8 mouse cellular contexts compared by ENCODE assay signal in the genomic region with DNA sequence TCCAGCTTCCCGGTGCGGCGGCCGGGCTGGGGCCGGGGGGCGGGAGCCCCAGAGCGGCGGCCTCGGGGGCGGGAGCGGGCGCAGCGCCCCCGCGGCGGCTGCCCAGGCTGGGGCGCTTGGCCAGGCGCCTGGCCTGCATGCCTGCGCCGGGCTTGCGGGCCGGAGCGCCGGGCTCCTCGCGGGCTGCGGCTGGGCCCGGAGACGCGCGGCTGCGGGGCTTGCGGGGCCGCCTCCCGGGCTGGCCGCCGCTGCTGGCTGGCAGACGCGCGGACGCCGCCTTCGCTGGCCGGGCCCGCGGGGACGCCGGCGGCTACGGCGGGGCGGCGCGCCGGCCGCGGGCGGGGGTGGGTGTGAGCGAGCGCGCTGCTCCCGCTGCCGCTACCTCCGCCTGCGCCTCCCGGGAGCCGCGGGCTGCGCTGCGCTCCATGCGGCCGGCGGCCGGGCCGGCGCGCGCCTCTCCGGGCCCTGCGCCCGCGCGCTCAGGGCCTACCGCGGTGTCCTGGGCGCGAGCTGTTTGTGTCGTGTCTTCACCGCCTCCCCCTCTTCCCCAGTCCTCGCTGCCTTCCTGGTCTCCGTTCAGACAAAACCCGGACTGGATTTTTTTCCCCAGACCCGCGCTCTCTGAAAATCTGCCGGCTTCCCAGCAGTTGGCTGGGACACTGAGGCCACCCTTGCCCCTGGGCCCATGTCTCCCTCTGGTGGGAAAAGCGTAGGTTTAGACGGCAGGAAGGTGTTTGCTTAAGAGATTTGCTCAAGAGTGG. TPM values are rescaled to one million over a fixed set of nuclear protein-coding genes. Genes with fewer than 3 reads are reported as not detected.
DNase-seq lines count a peak whose midpoint lies in the region; ATAC-seq lines count a peak whose summit lies in the region.

A gene (minus strand): TSS at position 505 of the 761 bp plus-strand sequence.

- ATAC-seq in inflammation-experienced regulatory T-cells, adult 6 months = peak; percentile 21
- ATAC-seq in megakaryocyte, adult 5-6 weeks (ENCODE audit: poor library complexity, severe bottlenecking) = peak; percentile 45

- DNase-seq in adrenal gland, adult 8-10 months = peak; percentile 83
- peak; percentile 94 for DNase-seq in embryo, embryonic 11 days
- peak; percentile 81 for DNase-seq in gastrocnemius, postnatal 25 days
- peak; percentile 46 to 87 for DNase-seq in left cerebral cortex, adult 9 months (ENCODE audit: low spot score in 2 of 2)
- DNase-seq in right cerebral cortex, postnatal 14 days = peak; percentile 81
- peak; percentile 74 for DNase-seq in urinary bladder, postnatal 25 days (ENCODE audit: low spot score)

RNA-seq across cellular contexts. Expression of the gene that starts here (rescaled TPM):
- total RNA-seq in adrenal gland, adult 8-10 months (2022) = 10 to 100 TPM; 14.5 to 22.8 (median 16.7) TPM
- total RNA-seq in gastrocnemius, postnatal 25 days (2021) = 1 to 10 TPM; 5.1 to 5.2 TPM
- 1 to 10 TPM in 2 of 3 experiments, under 1 TPM in 1; 0.33 to 2.2 (median 2.1) TPM for polyA plus RNA-seq in inflammation-experienced regulatory T-cells, adult 6 months (2017; shearing (Covaris generic))
- 5.4 and 6.6 TPM in 2 replicates for total RNA-seq in megakaryocyte, adult 5-6 weeks (2015)
- 5.1 and 7.4 TPM in 2 replicates for total RNA-seq in megakaryocyte, adult 5-6 weeks (2017)

Comparison
In these comparisons a context has a peak if more than half of its experiments do, and no peak if none do; other contexts are left out.
1. Peak in every context shown above with its lines: DNase-seq and ATAC-seq.